Mouse (Mus musculus) limb, embryonic 14.5 days (tissue): ENCODE measurements around the gene Uri1. TPM values are rescaled to one million over a fixed set of nuclear protein-coding genes. Genes with fewer than 3 reads are reported as not detected.

Source experiments
- ATAC-seq: fragments of 200-750 bp; cut with Nextera tagmentation; 2 replicates; pipeline ENCODE4 v1.8.0; 2017; ENCODE audit warnings: low read depth, moderate number of reproducible peaks, moderate TSS enrichment; ENCODE audit not compliant: low FRiP score
- DNase-seq: peaks from one replicate; pipeline ENCODE4 v3.0.0-alpha.2; 2015; ENCODE audit warnings: low spot score
- H3K27ac ChIP-seq: fragments of 300-500 bp; sonication (generic); replicated peaks from 2 replicates; pipeline ENCODE4 v1.5.1; 2014; ENCODE audit warnings: low read depth, mild to moderate bottlenecking, low read length, moderate library complexity, mixed read lengths
- H3K27me3 ChIP-seq: fragments of 300-500 bp; sonication (generic); 2 replicates; pipeline ENCODE4 v1.6.1; 2014; ENCODE audit warnings: low read length, mixed read lengths; ENCODE audit not compliant: control insufficient read depth, insufficient read depth
- H3K36me3 ChIP-seq: fragments of 300-500 bp; sonication (generic); 2 replicates; pipeline ENCODE4 v1.6.1; 2014; ENCODE audit warnings: mild to moderate bottlenecking, low read length, moderate library complexity, mixed read lengths; ENCODE audit not compliant: control insufficient read depth, insufficient read depth
- H3K4me1 ChIP-seq: fragments of 300-500 bp; sonication (generic); 2 replicates; pipeline ENCODE4 v1.6.1; 2014; ENCODE audit warnings: antibody characterized with exemption, low read length, mixed read lengths; ENCODE audit not compliant: control insufficient read depth, insufficient read depth
- H3K4me2 ChIP-seq: fragments of 300-500 bp; sonication (generic); replicated peaks from 2 replicates; pipeline ENCODE4 v1.6.1; 2014; ENCODE audit warnings: low read depth, mild to moderate bottlenecking, low read length, moderate library complexity; ENCODE audit not compliant: severe bottlenecking
- H3K4me3 ChIP-seq: fragments of 300-500 bp; sonication (generic); replicated peaks from 2 replicates; pipeline ENCODE4 v1.5.1; 2014; ENCODE audit warnings: low read length
- H3K9ac ChIP-seq: fragments of 300-500 bp; sonication (generic); 2 replicates; pipeline ENCODE4 v1.6.1; 2014; ENCODE audit warnings: mild to moderate bottlenecking, low read depth, low read length, moderate library complexity; ENCODE audit not compliant: severe bottlenecking
- H3K9me3 ChIP-seq: fragments of 300-500 bp; sonication (generic); 2 replicates; pipeline ENCODE4 v1.6.1; 2016; ENCODE audit warnings: low read length; ENCODE audit not compliant: control insufficient read depth
- POLR2A ChIP-seq: fragments of 200-500 bp; IDR thresholded peaks from 2 replicates; pipeline ENCODE4 v1.8.0; 2012; ENCODE audit warnings: inconsistent platforms, mild to moderate bottlenecking, moderate library complexity, borderline replicate concordance; ENCODE audit not compliant: insufficient read depth, insufficient read length; ENCODE audit errors: extremely low read depth
- WGBS: fragments of 180-500 bp; shearing (Covaris S2); extraction: QIAGEN DNeasy Blood & Tissue Kit; methylation state at CpG from one replicate; pipeline ENCODE4 v1.1.7; 2014; 5-methylcytosine and 5-hydroxymethylcytosine counted together
- polyA plus RNA-seq, 2 experiments: library from polyadenylated mRNA; depleted of rRNA in 1 of 2; stranded (reverse) in 1 of 2; unstranded in 1 of 2; fragments of >200 nt; fragmentation: Nextera tagmentation in 1 of 2; extraction: Ambion mirVana in 1 of 2; gene quantifications; 2 replicates each; pipeline versions ENCODE4 v1.2.1 to v1.2.3; 2012 to 2014

Uri1 gene
- polyA plus RNA-seq, 2 experiments = 29.0 to 43.4 TPM

GRCm38 (mm10) chr7:37911114-37911801 is 112.1 kb downstream of the Uri1 start:
- DNase-seq = no peak
- no peak for ATAC-seq
- 24% methylated on average over 5 of the region's 5 CpGs for WGBS
- H3K36me3 ChIP-seq = no peaks in the 10 kb centered on the region
- H3K27me3 ChIP-seq = no peaks in the 10 kb centered on the region
- no peak for TF ChIP-seq POLR2A
- no peak overlapping the region for H3K27ac ChIP-seq
- no peak overlapping the region for H3K4me2 ChIP-seq
- H3K9ac ChIP-seq = no peak overlapping the region
- H3K4me1 ChIP-seq = peaks cover 11% of the 10 kb centered on the region; the same call in 1 of the 2 replicates
- no peaks in the 10 kb centered on the region for H3K9me3 ChIP-seq
- H3K4me3 ChIP-seq = no peak overlapping the region

GRCm38 (mm10) chr7:37910161-37910560 is 113.2 kb downstream of the Uri1 start:
- no peak for ATAC-seq
- 75% methylated on average over 9 of the region's 9 CpGs for WGBS
- Histone ChIP-seq H3K27ac (no peak overlapping the region), H3K4me1 (peaks cover 11% of the 10 kb centered on the region; the same call in 1 of the 2 replicates), H3K9me3 (no peaks in the 10 kb centered on the region), H3K4me2 (no peak overlapping the region), H3K4me3 (no peak overlapping the region), H3K36me3 (no peaks in the 10 kb centered on the region), H3K9ac (no peak overlapping the region), H3K27me3 (no peaks in the 10 kb centered on the region)
- no peak for TF ChIP-seq POLR2A
- DNase-seq = no peak

Other genes with a start within 250 kb of the Uri1 start
- gene Zfp536, start 249.9 kb downstream of the Uri1 start, polyA plus RNA-seq (2012; rRNA removed) = 3.8 and 4.9 TPM in 2 replicates
- 6.5 and 6.9 TPM in 2 replicates for gene Zfp536, start 249.9 kb downstream of the Uri1 start, polyA plus RNA-seq (2014; fragmentation: Nextera tagmentation; extraction: Ambion mirVana)
- 59.9 and 66.6 TPM in 2 replicates for gene Ccne1, start 84.0 kb upstream of the Uri1 start, polyA plus RNA-seq (2012; rRNA removed)
- 67.8 and 71.8 TPM in 2 replicates for gene Ccne1, start 84.0 kb upstream of the Uri1 start, polyA plus RNA-seq (2014; fragmentation: Nextera tagmentation; extraction: Ambion mirVana)
- gene 1600014C10Rik, start 159.7 kb upstream of the Uri1 start, polyA plus RNA-seq (2012; rRNA removed) = 11.4 and 12.4 TPM in 2 replicates
- 15.8 and 17.6 TPM in 2 replicates for gene 1600014C10Rik, start 159.7 kb upstream of the Uri1 start, polyA plus RNA-seq (2014; fragmentation: Nextera tagmentation; extraction: Ambion mirVana)
- 3.4 and 3.8 TPM in 2 replicates for gene Plekhf1, start 204.5 kb upstream of the Uri1 start, polyA plus RNA-seq (2012; rRNA removed)
- 3.8 and 4.2 TPM in 2 replicates for gene Plekhf1, start 204.5 kb upstream of the Uri1 start, polyA plus RNA-seq (2014; fragmentation: Nextera tagmentation; extraction: Ambion mirVana)
- 44.1 and 46.0 TPM in 2 replicates for gene Pop4, start 247.9 kb upstream of the Uri1 start, polyA plus RNA-seq (2012; rRNA removed)
- 64.2 and 67.5 TPM in 2 replicates for gene Pop4, start 247.9 kb upstream of the Uri1 start, polyA plus RNA-seq (2014; fragmentation: Nextera tagmentation; extraction: Ambion mirVana)